Mouse (Mus musculus) embryo, embryonic 9.5 days (tissue): ENCODE results near the gene Ero1l.

Experiments
- DNase-seq: peaks from one replicate; pipeline ENCODE4 v3.0.0-alpha.2; 2017; ENCODE audit errors: extremely low spot score

Ero1l gene

DNA sequence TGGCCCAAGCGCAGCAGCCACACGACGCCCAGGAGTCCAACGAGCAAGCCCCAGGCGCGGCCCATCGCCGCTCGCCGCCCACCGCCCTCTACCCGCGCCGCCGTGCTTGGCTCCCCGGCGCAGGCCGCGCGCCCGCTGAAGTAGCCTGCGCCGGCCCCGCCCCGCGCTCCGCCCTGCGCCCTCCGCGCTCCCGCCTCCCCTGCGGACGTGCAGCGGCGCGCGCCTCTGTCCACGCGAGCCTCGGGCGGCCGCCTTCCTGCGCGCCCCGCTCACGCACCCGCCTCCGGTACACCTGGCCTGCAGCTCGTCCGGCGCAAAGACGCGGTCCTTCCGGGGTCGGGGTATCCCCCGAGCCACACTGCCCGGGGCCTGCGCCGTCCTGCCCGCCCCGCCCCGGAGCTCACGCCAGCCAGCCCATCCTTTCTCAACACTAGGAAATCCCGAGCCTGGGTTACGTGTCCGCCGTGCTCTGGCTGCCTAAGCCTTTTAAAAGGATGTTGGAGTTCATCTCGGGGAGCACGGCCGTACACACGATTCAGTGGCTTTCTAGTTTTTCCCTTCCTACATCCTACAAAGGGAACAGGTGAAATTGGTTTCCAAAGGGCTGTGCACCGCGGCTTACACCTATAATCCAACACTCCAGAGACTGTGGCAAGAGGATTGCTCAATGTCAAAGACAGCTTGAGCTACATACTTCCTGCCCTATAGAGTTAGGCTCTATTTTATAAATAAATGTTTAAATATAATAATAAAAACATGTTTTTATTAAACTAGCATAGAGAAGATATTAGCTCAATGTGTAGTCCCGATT lies at the start of gene Ero1l:
Gene Ero1l (minus strand): TSS at position 346 of the 811 bp plus-strand sequence.
- peak; percentile 85 for DNase-seq

DNA sequence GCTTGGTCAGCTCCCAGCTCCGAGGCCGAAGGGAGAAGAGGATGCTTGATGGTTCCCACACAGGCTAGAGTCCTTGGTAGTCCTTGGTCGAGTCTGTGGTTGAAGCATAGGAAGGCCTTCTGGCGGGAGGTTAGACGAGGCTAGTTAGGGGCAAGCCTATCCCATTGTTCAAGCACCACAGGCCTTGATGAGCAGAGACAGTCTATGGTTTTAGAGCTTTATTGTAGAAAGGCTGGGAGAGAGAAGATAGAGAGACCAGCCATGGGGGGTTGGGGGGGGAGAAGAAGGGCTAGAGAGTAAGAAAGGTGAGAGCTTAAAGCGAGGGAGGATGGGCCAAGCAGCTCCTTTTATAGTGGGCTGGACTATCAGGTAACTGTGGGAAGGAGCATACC lies 46.6 kb upstream of the Ero1l start:
- no peak for DNase-seq

DNA sequence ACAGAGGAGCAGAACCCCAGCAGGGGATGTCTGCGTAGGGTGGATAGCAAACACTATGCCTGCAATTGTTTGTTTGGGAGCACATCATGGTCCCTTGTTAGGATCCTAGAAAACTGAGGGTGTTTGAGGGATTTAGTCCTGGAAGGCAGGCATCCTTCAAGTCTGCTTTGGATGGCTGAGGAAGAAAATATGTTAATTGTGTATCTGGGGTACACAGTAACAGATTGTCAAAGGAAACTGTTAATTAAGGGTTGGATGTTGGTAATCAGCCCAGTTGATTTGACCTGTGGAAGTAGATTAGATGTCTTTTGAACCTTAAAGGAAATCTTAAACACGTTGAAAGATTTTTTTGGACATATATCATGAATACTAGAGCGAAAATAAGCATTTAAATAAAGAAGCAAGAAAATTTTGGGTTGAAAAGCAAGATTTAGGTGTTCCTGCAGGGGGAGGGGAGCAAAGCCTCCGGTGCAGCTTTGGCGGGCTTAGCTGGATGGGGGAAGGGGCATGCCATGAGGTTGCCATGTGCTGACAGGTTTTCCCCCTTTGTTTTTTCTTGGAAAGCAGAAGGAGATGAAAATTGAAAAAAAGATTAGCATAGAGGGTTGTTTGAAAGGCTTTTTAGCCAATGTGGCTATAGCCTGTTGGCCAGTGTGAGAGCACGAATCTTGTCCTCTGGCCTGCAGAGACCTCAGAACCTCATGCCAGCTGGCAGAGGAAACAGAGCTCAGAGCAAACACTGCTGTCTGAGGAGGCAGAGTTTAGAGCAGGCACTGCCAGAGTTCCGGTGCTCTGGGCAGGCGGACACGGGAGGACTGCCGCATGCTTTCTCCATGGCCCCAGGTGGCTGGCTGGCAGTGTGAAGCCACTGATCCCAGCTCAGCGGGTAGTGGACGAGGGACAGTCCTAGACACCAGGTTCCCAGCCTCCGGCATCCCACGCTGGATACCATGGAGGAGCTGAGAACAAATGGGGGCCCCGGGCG lies 45.9 kb upstream of the Ero1l start:
- no peak for DNase-seq

DNA sequence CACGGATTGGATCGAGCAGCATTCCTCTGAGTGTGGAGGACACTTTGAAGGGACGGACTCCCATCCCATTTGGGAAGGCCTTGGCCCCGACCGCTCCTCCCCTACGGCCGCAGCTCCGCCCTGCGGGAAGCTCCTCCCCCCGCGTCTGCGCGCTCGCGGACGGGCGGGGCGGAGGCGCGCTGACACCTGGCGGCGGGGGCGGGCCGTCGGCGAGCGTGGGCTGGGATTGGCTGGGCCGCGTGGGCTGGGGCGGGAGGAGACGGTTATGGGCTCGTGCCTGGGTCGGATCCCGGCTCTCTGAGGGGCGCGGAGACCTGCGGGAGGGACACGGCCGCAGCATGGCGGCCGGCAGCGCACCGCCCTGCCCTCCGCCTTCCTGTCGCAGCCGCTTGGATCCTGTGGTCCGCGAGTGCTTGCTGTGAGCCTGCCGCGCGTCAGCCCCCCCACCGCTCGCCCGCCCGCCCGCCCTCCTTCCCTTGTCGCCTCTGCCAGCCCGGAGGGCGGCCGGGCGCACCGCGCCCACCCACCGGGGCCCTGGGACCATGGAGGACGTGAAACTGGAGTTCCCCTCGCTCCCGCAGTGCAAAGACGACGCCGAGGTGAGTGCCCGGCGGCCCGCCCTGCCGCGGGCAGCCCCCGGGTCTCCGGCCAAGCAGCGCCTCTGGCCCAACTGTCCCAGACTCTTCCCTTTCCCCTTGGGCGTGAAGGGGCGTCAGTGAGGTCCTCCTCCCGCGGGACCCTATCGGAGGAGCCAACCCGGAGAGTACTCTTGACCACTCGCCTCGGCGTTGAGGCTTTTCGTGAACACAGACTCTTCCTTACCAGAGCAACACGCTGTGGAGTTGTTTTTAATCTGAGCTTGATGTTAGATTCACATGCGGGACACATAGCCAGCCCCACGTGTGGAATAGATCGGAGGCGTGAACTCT lies 32.6 kb upstream of the Ero1l start, which contains the start of gene Styx:
Gene Styx (plus strand): TSS at position 163 of the 929 bp plus-strand sequence.
- DNase-seq: peak; percentile 98

DNA sequence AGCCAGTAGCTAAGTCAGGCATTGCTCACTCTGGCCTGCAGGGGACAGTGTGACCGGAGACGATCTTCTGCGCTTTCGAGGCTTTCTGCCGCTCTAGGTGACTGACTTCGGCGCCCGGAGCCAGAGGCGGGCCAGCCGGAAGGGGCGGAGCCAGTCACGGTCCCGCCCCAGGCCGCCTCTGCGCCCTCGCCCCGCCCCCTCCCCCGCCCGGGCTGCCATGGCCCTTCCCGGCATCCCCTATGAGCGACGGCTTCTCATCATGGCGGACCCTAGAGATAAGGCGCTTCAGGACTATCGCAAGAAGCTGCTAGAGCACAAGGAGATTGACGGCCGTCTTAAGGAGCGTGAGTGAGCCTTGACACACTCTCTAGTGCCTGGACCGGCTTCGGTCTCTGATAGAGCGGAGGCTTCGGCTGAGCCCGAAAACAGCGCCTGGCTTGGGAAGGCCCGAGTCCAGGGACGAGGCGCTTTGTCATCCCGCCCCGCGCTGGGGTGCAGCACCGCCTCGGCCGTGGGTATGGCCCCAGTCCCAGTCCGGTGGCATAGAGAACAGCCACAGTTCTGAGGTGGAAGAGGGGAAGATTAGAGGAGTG lies 11.1 kb upstream of the Ero1l start, which contains the start of gene Psmc6:
Gene Psmc6 (plus strand): TSS at position 200 of the 593 bp plus-strand sequence.
- peak; percentile 93 for DNase-seq

DNA sequence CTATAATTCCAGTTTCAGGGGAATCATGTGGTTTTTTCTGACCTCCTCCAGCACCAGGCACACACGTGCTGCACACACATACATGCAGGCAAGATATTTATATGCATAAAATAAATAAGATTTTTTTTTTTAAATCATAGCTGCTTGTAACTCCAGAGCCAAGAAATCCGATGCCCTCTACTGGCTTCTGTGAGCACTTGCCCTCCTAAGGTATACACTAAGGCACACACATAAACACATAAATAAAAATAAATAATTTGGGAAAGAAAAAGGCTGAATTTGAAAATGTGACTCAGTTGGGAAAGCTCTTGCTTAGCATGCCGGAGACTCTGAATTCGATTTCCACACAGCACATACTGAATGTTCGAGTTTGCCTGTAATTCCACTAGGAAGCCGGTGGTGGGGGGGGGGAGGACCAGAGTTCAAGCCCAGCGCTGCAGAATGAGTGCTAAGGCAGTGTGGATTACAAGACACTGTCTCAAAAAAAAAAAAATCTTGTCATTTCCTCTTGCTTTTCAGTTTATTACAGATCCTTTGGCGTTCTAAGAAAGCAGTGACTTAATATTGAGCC lies 10.5 kb upstream of the Ero1l start:
- no peak for DNase-seq

DNA sequence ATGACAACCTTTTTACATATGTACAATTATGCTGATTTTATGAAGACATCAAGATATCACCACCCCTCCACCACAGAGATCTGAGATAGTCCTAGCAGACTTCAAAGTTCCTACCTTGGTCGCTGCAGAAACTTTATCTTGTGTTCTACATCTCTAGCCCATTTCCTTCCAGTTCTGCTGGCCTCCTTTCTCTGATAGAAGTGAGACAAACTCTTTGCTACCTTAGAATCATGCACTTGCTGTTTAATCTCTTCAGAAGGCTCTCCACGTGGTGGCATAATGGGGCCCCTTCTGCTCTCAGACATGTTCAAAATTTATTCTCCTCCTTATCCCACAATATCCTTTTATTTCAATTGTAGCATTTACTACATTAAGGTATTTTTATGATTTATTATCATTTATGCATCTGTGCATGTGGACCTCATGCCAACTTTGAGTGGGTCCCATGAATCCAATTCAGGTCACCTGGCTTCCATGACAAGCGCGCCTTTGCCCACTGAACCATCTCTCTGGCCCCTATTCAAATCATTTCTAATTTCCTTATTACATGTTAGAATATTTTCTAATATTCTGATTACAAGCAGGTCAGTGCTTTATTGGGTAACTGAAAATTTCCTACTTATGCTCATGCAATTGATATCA lies 9.6 kb upstream of the Ero1l start:
- DNase-seq: no peak

DNA sequence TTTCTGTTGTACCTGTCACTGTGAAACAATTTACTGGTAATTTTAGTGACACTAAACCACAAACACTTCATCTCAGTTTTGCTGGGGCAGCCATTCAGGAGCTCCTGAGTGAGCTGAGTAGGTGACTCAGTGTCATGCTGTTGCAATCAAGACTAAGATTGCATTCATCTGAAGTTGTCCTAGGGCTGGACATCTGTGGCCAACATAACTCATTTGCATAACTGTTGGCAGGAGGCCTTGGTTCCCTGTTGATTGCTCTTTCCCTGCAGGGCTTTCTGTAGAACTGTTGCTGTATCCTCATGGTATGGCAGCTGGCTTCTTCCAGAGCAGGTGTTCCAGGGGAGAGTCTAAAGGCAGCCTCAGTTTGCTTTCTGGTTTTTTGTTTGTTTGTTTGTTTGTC lies 6.9 kb upstream of the Ero1l start:
- DNase-seq: no peak

DNA sequence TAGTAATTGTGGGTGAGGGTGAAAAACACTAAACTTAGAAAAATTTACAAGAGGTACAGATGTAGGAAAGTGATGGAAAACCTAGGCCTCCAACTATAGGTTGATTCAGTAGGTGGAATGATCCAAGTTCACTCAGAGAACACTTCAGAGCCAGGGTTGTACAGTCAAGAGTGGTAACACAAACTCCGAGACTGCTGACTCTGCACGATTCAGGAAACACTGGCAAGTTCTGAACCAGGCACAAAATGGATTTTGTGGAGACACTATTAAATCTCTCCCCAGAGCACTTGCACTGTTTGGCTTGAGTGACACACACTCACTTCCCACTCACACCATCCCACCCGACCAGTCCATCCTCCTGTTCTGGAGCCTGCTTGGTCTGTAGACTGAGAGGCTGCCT lies 4.7 kb upstream of the Ero1l start:
- DNase-seq: no peak

DNA sequence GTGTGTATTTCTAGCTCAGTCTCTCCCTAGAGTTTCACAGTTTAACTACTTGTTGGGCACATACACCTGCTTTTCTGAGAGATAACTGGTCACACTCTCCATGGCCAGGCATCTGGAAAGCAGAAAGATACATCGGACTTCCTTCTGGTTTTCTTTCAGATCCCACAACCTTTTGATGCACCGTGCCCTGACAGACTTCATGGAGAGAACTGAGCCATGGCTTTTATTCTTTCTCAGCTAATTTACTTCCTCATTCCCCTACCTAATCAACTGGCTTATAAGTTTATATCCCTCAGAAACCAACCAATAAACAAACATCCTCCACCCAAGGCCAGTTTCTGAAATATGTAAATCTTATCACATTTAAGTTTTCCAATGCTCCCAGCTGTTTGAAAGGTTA lies 3.9 kb upstream of the Ero1l start:
- no peak for DNase-seq

DNA sequence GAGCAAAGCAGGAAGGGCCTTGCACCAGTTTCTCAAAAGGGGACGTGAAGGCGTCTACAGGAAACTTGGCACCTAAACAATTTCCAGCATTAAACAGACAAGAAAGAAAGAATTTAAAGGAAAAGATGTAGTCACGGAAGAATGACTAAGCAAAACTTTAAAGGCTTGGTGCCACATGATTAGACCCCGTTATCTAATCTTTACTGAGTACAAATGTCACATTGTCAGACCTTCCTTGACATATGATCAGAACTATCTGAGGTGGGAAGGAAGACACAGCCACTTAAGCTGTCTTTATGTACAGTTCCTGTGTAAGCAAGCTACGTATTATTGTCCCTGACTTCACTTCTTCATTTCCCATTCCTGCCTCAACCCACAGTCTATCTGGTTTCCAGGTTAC lies 3.1 kb upstream of the Ero1l start:
- DNase-seq: no peak

DNA sequence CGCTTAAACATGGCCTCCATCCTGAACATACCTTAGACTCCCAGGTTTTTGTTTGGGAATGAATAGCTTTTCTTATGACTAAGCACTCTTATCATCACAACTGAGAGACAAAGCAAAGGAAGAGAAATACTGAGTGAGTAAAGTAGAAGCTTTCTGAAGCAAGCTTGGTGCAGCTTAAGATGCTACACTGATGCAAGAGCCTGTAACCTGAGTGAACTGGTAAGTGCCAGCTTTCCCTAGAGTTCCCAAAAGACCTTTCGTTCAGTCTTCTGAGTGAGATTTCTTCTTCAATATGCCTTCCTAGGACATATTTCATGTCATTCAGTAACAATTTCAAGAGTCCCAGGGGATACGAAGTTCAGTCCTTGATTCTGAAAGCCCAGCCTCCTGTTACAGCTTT lies 2.5 kb upstream of the Ero1l start:
- DNase-seq: no peak

DNA sequence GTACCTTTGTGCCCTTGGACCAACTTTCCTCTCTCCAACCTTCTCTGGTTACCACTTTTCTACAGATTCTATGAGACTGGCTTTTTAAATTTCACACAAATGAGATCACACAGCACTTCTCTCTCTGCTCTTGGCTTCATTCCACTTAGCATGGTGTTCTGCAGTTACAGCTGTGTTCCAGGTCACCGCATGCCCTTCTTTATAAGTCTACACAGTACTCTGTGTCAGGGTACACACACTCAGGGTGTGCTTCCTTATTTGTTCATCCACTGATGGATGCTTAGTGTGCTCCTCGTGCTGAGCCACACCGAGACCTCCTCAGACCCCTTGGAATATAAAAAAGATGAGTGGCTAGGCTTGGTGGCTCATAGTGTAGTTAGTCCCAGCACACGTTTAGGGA lies 1.5 kb upstream of the Ero1l start:
- DNase-seq: no peak

DNA sequence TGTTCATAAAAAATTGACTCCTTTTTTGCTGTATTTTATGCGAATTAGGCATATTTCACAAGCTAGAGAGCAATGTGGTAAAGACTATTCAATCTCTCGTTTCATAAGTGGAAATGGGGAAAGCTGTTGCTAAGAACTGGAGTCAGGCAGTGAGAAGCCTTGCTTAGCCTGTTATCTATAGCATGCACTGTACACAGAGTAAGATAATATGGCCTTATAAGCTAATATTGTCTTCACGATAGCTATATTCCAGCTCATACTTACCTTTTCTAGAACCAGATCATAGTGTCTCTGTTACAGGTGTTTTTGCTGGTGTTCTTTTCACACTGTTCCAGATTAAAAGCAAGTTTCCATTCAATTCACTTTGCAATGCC lies 653 bp upstream of the Ero1l start:
- DNase-seq: no peak

DNA sequence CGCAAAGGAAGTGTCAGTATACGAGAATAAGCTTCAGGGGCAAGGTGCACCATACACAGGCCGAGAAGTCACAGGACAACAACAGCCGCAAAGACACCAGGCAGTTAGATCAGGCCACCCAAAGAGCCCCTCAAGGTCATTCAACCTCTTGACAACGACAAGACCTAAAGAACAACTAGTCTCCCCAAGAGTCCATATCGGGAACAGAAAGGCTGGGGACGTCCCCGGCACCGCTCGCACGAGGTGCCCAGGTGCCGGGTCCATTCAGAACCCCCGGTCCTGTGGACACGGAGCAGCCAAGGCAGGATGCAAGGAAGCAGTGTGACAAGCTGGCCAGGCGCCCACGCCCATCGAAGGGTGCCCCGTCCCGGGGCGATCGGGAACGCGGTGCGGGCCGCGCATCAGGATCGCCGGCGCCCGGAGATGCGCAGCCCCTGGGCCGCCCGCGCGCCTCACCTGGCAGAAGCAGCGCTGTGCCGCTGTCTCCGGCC lies 605 bp downstream of the Ero1l start:
- no peak for DNase-seq

DNA sequence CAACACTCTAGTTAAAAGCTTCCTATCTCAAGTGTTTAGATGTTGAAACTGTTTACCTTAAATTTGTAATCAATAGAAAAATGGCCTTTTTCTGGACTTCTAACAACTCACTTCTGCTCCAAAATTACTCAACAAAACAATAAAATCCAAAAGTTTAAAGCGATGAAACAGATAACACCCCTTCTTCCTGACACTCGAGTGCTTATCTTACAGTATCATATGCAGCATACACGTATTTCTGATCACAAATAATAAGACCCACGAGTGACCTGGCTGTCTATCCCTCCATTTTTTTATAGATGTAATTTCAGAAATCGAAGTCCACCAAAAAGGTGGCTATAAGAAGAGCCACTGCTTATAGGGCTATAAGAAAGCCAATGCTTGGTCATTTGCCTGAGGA lies 1.6 kb downstream of the Ero1l start:
- DNase-seq: no peak

DNA sequence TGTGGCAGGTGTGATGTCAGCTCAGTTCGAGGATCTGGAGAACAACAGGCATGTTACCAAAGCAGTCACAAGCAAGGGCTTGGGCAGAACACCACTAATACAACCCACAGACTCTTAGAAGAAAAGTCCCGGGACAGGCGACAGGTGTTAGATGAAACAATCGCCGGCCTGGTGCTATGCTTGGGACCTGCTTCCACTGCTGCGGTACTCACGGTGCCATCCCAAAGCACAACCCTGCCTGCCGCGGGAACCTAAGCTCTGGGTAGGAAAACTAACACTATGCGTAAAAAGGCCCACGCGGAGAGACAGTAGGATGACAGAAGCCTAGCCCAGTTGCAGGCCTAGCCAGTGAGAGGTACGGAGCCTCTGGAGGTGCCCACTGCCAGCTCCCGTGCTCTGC lies 8.5 kb downstream of the Ero1l start:
- DNase-seq: no peak

DNA sequence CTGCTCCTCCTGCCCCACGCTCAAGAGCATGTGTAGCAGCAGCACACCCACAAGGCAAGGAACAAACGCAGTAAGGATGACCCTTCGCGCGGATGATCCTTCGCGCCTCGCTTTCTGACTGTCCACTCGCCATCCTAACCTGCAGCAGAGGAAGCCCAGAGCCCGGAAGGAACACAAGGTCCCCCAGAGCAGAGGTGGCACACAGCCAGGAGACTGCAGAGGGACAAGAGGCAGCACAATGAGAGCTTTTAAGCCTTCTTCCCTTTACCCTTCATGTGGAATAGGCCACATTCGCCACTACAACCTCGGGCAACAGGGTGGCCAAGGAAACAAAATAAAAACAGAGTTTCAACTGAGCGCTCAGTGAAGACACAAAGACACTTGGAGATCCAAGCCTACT lies 8.9 kb downstream of the Ero1l start:
- no peak for DNase-seq

DNA sequence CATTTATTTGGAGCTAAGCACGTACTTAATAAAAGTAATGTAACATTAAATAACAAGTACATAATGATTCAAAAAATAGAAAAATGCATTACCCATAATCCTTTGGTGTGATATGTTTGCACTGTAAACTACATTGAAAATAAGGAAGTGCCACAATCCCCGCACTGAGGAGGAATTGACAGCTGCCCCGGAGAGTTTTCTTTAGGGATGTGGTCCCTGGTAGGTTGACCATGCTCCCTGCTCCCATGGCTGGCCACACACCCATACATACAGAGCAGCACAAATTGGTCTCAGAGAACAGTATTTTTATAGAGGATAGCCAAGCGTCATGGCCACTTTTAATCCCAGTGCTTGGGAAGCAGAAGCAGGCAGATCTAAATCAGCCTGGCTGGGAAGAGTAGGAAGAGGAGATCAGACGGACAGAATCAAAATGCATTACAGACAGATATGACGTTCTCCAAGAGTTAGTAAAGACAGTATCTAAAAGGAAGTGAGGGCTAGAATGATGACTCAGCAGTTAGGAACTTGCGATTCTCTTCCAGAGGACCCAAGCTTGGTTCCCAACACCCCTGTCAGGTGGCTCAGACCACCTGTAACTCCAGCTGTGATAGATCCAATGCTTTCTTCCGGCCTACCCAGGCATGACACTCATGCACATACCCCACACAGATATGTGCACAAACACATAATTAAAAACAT lies 10.8 kb downstream of the Ero1l start:
- DNase-seq: no peak

DNA sequence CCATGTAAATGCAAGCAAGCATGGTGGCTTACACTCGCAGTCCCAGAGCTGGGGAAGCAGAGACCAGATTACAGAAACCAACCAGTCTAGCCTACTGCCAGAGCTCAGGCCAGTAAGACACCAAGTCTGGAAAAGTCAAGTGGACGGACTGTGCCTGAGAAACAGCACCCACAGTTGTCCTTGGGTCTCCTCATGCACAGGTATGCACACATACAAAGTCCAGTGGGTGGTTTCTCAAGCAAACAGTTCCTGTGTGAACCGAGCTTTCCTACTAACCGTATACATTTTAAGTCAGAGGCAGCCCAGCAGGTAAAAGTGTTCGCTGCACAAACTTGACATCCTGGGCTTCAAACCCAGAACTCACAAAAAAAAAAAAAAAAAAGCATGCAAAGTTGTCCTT lies 12.7 kb downstream of the Ero1l start:
- DNase-seq: no peak
